Mouse (Mus musculus) left cerebral cortex, postnatal 4 days (tissue): ENCODE data around the gene Adcy5. TPM values are rescaled to one million over a fixed set of nuclear protein-coding genes. Genes with fewer than 3 reads are reported as not detected.

Experiments used
- DNase-seq: peaks from one replicate; pipeline ENCODE4 v3.0.0-alpha.2; 2022
- intact Hi-C: fragments of 180-260 bp; cut with DNase I; formaldehyde crosslinking; loops from one replicate; pipeline ENCODE4 v1.15.1; 2025
- total RNA-seq, 2 experiments: library from RNA; stranded (reverse); gene quantifications; 2 replicates each; pipeline ENCODE4 v1.2.3; 2021

The Adcy5 gene
- total RNA-seq, result 10 to 100 TPM; 82.1 to 83.3 TPM

GRCm38 (mm10) chr16:35154641-35155390 lies at the start of gene Adcy5:
Gene Adcy5, plus strand, starts transcription at chr16:35154877.
- intact Hi-C loops, result loop anchor here (2.0 kb wide), 1 partner anchor 116 kb away; no protein-coding TSS in a partner anchor

GRCm38 (mm10) chr16:35107985-35108384 lies 46.7 kb upstream of the Adcy5 start:
- intact Hi-C loops, result no loop called here
- DNase-seq, result no peak

More at GRCm38 (mm10) chr16:35154641-35155390, at the start of gene Adcy5:
- DNase-seq, result peak; percentile 51

GRCm38 (mm10) chr16:35109156-35109555 lies 45.5 kb upstream of the Adcy5 start:
- DNase-seq, result peak; percentile 22
- intact Hi-C loops, result no loop called here

- DNase-seq, result no peak
- intact Hi-C loops, result loop anchor here (2.0 kb wide), 1 partner anchor 161 kb away; no protein-coding TSS in a partner anchor
Observed at GRCm38 (mm10) chr16:35109656-35110291, 44.9 kb upstream of the Adcy5 start.

GRCm38 (mm10) chr16:35110410-35111142 lies 44.1 kb upstream of the Adcy5 start:
- peak; percentile 88 for DNase-seq
- intact Hi-C loops, result loop anchor here (2.0 kb wide), 1 partner anchor 160 kb away; no protein-coding TSS in a partner anchor

- intact Hi-C loops, result loop anchor here (2.0 kb wide), 1 partner anchor 160 kb away; no protein-coding TSS in a partner anchor
- DNase-seq, result peak; percentile 48
Observed at GRCm38 (mm10) chr16:35111143-35111620, 43.5 kb upstream of the Adcy5 start.

- intact Hi-C loops, result no loop called here
- no peak for DNase-seq
Observed at GRCm38 (mm10) chr16:35113496-35113895, 41.2 kb upstream of the Adcy5 start.

GRCm38 (mm10) chr16:35116328-35116956 lies 38.2 kb upstream of the Adcy5 start:
- intact Hi-C loops, result no loop called here
- no peak for DNase-seq

GRCm38 (mm10) chr16:35117436-35117835 lies 37.2 kb upstream of the Adcy5 start:
- DNase-seq, result no peak
- intact Hi-C loops, result no loop called here

GRCm38 (mm10) chr16:35120603-35121002 lies 34.1 kb upstream of the Adcy5 start:
- intact Hi-C loops, result no loop called here
- no peak for DNase-seq

GRCm38 (mm10) chr16:35127270-35127669 lies 27.4 kb upstream of the Adcy5 start:
- intact Hi-C loops, result no loop called here
- DNase-seq, result no peak

- no peak for DNase-seq
- intact Hi-C loops, result no loop called here
Observed at GRCm38 (mm10) chr16:35130172-35130571, 24.5 kb upstream of the Adcy5 start.

GRCm38 (mm10) chr16:35139416-35139815 lies 15.3 kb upstream of the Adcy5 start:
- intact Hi-C loops, result no loop called here
- peak; percentile 65 for DNase-seq

- peak; percentile 73 for DNase-seq
- intact Hi-C loops, result no loop called here
Observed at GRCm38 (mm10) chr16:35139873-35140619, 14.6 kb upstream of the Adcy5 start.

GRCm38 (mm10) chr16:35140620-35140975 lies 14.1 kb upstream of the Adcy5 start:
- DNase-seq, result no peak
- intact Hi-C loops, result no loop called here

- intact Hi-C loops, result no loop called here
- no peak for DNase-seq
Observed at GRCm38 (mm10) chr16:35141839-35142238, 12.8 kb upstream of the Adcy5 start.

GRCm38 (mm10) chr16:35146153-35146552 lies 8.5 kb upstream of the Adcy5 start:
- intact Hi-C loops, result no loop called here
- no peak for DNase-seq

- DNase-seq, result no peak
- intact Hi-C loops, result no loop called here
Observed at GRCm38 (mm10) chr16:35153146-35153755, 1.4 kb upstream of the Adcy5 start.

GRCm38 (mm10) chr16:35154245-35154640 lies 434 bp upstream of the Adcy5 start:
- intact Hi-C loops, result loop anchor here (2.0 kb wide), 1 partner anchor 117 kb away; no protein-coding TSS in a partner anchor
- DNase-seq, result peak; percentile 68
